Mouse (Mus musculus): ENCODE results near the gene Nfix.

- TF ChIP-seq CTCF (conservative IDR thresholded peaks at IDR 0.05; ENCODE audit: low read length) = no peak
- TF ChIP-seq NANOG (IDR thresholded peaks at IDR 0.05; ENCODE audit: borderline replicate concordance, low read length) = no peak
Measured at GRCm38 (mm10) chr8:84776569-84776968, 23.6 kb downstream of the Nfix start.
